Mouse (Mus musculus) forebrain, postnatal 0 days (tissue): Measurements from ENCODE around the gene Slc4a5. TPM values are rescaled to one million over a fixed set of nuclear protein-coding genes. Genes with fewer than 3 reads are reported as not detected.

Source experiments
- ATAC-seq: fragments of 200-750 bp; cut with Nextera tagmentation; 2 replicates; pipeline ENCODE4 v1.8.0; 2017; ENCODE audit warnings: mild to moderate bottlenecking, moderate library complexity
- DNase-seq: peaks from one replicate; pipeline ENCODE4 v3.0.0-alpha.2; 2015
- H3K27ac ChIP-seq: fragments of 300-500 bp; sonication (generic); 2 replicates; pipeline ENCODE4 v1.5.1; 2014; ENCODE audit warnings: low read depth, mild to moderate bottlenecking, antibody characterized with exemption, low read length, moderate library complexity, mixed read lengths
- H3K27me3 ChIP-seq: fragments of 300-500 bp; sonication (generic); 2 replicates; pipeline ENCODE4 v1.6.1; 2014; ENCODE audit warnings: mild to moderate bottlenecking, low read length, mixed read lengths; ENCODE audit not compliant: insufficient read depth
- H3K36me3 ChIP-seq: fragments of 300-500 bp; sonication (generic); 2 replicates; pipeline ENCODE4 v1.6.1; 2014; ENCODE audit warnings: mild to moderate bottlenecking, moderate library complexity; ENCODE audit not compliant: insufficient read depth
- H3K4me1 ChIP-seq: fragments of 300-500 bp; sonication (generic); 2 replicates; pipeline ENCODE4 v1.6.1; 2014; ENCODE audit warnings: antibody characterized with exemption; ENCODE audit not compliant: insufficient read depth
- H3K4me2 ChIP-seq: fragments of 300-500 bp; sonication (generic); 2 replicates; pipeline ENCODE4 v1.6.1; 2014; ENCODE audit warnings: low read depth, mild to moderate bottlenecking, moderate library complexity
- H3K4me3 ChIP-seq: fragments of 300-500 bp; sonication (generic); 2 replicates; pipeline ENCODE4 v1.5.1; 2014; ENCODE audit warnings: low read depth, low read length, mixed read lengths
- H3K9ac ChIP-seq: fragments of 300-500 bp; sonication (generic); 2 replicates; pipeline ENCODE4 v1.6.1; 2014; ENCODE audit warnings: mild to moderate bottlenecking
- H3K9me3 ChIP-seq: fragments of 300-500 bp; sonication (generic); 2 replicates; pipeline ENCODE4 v1.6.1; 2016; ENCODE audit warnings: low read length
- CTCF ChIP-seq: sonication (generic); IDR thresholded peaks from 2 replicates; pipeline ENCODE4 v1.5.1; 2016; ENCODE audit warnings: antibody characterized with exemption, control low read depth, low read depth
- WGBS: fragments of 180-500 bp; shearing (Covaris S2); extraction: QIAGEN DNeasy Blood & Tissue Kit; methylation state at CpG from one replicate; pipeline ENCODE4 v1.1.7; 2014; 5-methylcytosine and 5-hydroxymethylcytosine counted together
- polyA plus RNA-seq: library from polyadenylated mRNA; unstranded; fragments of >200 nt; fragmentation: Nextera tagmentation; extraction: Ambion mirVana; gene quantifications from 2 replicates; pipeline ENCODE4 v1.2.1, GENCODE M21; 2015
- total RNA-seq: library from RNA; depleted of rRNA; stranded (reverse); fragments of >200 nt; gene quantifications from 2 replicates; pipeline ENCODE4 v1.2.3, GENCODE M21; 2014

Gene Slc4a5
- total and polyA plus RNA-seq, 2 experiments from 2014 or later: 1.3 TPM

DNA sequence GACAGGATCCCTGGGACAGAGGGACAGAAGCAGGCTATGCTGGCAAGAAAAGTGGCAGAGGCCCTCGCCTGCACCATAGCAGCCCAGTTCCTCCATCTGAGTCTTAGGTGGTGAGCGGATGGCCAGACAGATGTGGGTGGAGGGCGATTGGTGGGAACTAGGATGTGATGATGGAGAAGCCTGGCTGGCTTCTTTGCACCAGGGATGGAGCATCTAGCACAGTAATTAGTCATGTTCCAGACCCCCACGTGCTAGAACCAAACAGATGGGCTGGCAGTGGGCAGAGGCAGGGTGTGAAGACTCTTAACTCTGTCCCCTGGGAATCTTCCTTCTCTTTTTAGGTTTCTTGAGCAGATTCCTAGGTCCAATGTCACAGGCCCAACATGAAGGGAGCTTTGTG is 16.3 kb upstream of the Slc4a5 start:
- H3K36me3 ChIP-seq: peaks cover 29% of the 10 kb centered on the region
- no peaks in the 10 kb centered on the region for H3K4me1 ChIP-seq
- no peak overlapping the region for H3K27ac ChIP-seq
- no peak overlapping the region for H3K9ac ChIP-seq
- no peak for ATAC-seq
- no peak for TF ChIP-seq CTCF
- no peak overlapping the region for H3K4me3 ChIP-seq
- 86% methylated on average over 4 of the region's 4 CpGs for WGBS
- no peaks in the 10 kb centered on the region for H3K27me3 ChIP-seq
- no peak overlapping the region for H3K4me2 ChIP-seq
- no peak for DNase-seq
- H3K9me3 ChIP-seq: no peaks in the 10 kb centered on the region

DNA sequence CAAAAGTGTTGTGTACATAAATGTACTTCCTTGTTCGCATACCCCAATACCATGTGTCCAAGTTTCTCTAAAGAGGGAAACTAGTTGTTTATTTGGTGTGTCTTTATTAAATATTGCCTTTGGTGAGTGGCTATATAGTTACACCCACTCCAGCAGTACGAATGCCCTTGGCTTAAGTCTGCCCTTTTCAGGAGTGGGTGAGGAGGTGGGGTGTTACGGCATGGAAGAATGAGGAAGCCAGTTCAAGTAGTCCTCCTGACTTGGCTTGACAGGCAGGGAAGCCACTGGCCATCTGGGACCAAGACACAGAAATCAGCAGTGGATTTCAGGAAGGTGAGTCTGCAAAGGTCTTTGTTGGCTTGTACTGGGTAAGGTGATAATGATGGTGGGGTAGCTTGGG is 13.8 kb upstream of the Slc4a5 start:
- ATAC-seq: no peak
- Histone ChIP-seq H3K4me3 (no peak overlapping the region), H3K4me1 (no peaks in the 10 kb centered on the region)

DNA sequence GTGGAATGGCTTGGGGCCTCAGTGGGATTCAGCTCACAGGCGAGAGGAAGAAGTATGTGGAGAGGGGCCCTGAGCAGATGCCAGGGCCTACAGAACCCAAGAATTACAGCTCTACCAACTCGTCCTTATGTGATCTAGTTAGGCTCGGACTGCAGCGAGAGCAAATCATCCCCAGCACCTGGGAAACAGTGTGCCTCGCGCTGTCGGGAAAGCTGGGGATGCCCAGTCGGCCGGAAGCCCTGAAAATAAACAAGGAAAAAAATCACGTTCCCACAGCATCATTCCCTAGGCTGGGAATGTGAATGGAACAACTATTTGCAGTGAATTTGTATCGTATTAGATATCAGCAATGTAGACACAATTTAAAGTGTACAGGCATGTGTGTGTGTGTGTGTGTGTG is 13.3 kb upstream of the Slc4a5 start:
- 76% methylated on average over 11 of the region's 11 CpGs for WGBS
- H3K4me2 ChIP-seq: no peak overlapping the region

More for the DNA sequence above, 13.8 kb upstream of the Slc4a5 start:
- H3K36me3 ChIP-seq: peaks cover 6% of the 10 kb centered on the region; the same call in 1 of the 2 replicates
- no peaks in the 10 kb centered on the region for H3K9me3 ChIP-seq
- no peak for DNase-seq
- WGBS: 90% methylated on average over 3 of the region's 3 CpGs
- H3K27ac ChIP-seq: no peak overlapping the region
- no peaks in the 10 kb centered on the region for H3K27me3 ChIP-seq
- no peak for TF ChIP-seq CTCF
- H3K4me2 ChIP-seq: no peak overlapping the region
- no peak overlapping the region for H3K9ac ChIP-seq

DNA sequence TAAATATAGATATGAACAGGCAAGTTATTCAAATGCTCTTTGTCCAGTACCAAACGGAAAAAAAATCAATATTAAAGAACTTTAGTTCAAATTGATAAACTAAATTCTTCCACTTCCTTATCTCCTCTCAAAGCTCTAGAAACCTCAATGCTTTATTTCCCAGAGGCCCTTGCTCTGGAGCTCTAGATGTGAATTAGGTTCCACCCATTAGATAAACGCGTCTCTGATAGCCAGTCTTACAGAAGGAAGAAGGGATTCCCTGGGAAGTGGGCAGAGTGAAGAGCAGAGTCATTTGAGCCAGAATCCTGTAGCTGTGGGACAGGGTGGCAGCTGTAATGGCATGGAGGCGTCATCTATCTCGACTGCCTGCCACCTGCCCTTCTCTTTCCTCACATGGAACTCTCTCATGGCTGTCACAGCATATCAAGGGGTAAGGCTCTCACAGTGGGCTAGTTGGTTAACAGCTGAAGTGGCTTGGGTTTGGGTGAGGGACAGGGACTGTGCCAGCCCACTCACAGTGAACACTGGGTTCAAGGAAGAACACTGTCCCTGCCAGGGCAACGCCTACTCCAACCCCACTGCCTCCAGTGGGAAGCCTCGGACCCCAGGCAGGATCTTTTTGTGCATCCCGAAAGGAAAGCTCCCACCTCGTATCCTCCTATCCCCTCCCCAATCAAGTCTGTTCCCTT is 12.1 kb upstream of the Slc4a5 start:
- no peak for ATAC-seq
- no peaks in the 10 kb centered on the region for H3K27me3 ChIP-seq
- 71% methylated on average over 9 of the region's 9 CpGs for WGBS
- H3K36me3 ChIP-seq: no peaks in the 10 kb centered on the region
- no peak for DNase-seq
- H3K9ac ChIP-seq: no peak overlapping the region
- no peak overlapping the region for H3K4me2 ChIP-seq
- no peaks in the 10 kb centered on the region for H3K9me3 ChIP-seq
- no peak for TF ChIP-seq CTCF
- H3K27ac ChIP-seq: no peak overlapping the region
- no peak overlapping the region for H3K4me3 ChIP-seq
- H3K4me1 ChIP-seq: no peaks in the 10 kb centered on the region

More for the DNA sequence above, 13.3 kb upstream of the Slc4a5 start:
- Histone ChIP-seq H3K4me3 (no peak overlapping the region), H3K27me3 (no peaks in the 10 kb centered on the region), H3K36me3 (peaks cover 2% of the 10 kb centered on the region; the same call in 1 of the 2 replicates), H3K27ac (no peak overlapping the region), H3K9ac (no peak overlapping the region), H3K4me1 (no peaks in the 10 kb centered on the region), H3K9me3 (no peaks in the 10 kb centered on the region)
- TF ChIP-seq CTCF: no peak
- DNase-seq (no peak), ATAC-seq (no peak)

DNA sequence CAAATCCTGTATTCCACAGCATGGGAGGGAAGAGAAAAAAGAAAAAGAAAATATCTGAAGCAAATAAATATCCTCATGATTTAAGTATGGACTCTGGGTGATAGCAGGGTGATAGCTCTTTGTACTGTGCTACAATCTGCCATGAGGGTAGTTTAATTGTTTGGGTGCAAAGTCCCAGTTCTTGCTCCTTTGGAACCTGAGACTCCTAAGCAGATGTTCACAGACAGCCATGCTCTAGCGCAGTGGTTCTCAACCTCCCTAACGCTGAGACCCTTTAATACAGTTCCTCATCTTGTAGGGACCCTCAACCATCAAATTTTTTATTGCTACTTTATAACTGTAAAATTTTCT is 11.6 kb upstream of the Slc4a5 start:
- Histone ChIP-seq H3K27ac (no peak overlapping the region), H3K27me3 (no peaks in the 10 kb centered on the region), H3K9ac (no peak overlapping the region), H3K9me3 (no peaks in the 10 kb centered on the region), H3K4me2 (no peak overlapping the region), H3K4me3 (no peak overlapping the region), H3K36me3 (no peaks in the 10 kb centered on the region), H3K4me1 (no peaks in the 10 kb centered on the region)
- 91% methylated on average over 2 of the region's 2 CpGs for WGBS
- DNase-seq: no peak
- ATAC-seq: no peak
- no peak for TF ChIP-seq CTCF

DNA sequence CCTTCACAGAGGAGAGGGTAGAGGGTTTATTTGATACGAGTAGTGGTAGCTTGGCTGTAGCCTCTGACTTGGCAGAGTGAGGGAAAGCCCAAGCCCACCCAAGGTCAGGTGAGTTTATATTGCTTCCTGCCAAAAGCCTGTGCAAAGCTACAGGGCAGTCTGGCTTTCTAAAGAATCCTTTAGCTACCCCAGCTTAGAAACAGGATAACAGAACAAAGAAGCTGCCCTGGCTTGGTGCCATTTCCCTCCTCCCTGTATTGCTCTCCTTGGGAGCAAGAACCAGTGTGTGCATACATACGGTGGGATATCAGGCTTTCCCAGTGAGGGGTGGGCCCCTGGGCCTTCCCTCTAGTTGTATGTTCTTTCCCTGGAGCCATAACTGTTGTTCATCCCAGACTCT is 9.1 kb upstream of the Slc4a5 start:
- Histone ChIP-seq H3K36me3 (no peaks in the 10 kb centered on the region), H3K4me2 (no peak overlapping the region), H3K27ac (no peak overlapping the region), H3K9me3 (no peaks in the 10 kb centered on the region), H3K9ac (no peak overlapping the region), H3K4me1 (no peaks in the 10 kb centered on the region), H3K4me3 (no peak overlapping the region), H3K27me3 (no peaks in the 10 kb centered on the region)
- WGBS: 22% methylated on average over 2 of the region's 2 CpGs
- no peak for TF ChIP-seq CTCF
- DNase-seq (no peak), ATAC-seq (no peak)

DNA sequence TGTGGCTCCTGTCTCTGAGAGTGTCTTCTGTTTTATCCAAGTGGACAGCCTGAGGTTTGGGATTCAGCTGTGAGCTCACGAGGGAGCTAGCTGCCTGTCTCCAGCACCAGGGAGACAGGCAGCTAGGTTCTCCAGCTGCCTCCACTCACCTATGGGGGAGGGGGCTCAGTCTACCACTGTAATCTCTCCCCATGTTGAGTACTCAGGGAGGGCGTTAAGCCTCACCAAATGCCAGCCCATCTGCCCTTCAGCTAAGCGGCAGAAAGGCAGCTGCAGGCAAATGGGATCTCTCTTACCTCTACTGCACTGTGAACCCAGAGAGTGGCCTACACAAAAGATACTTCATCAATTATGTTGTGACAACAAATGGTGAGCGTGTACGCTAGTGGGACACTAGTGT is 8.1 kb upstream of the Slc4a5 start:
- H3K9me3 ChIP-seq: no peaks in the 10 kb centered on the region
- no peak for TF ChIP-seq CTCF
- no peak overlapping the region for H3K27ac ChIP-seq
- 27% methylated on average over 5 of the region's 5 CpGs for WGBS
- H3K36me3 ChIP-seq: no peaks in the 10 kb centered on the region
- no peak for DNase-seq
- no peak overlapping the region for H3K4me2 ChIP-seq
- no peak overlapping the region for H3K4me3 ChIP-seq
- no peak overlapping the region for H3K9ac ChIP-seq
- no peak for ATAC-seq
- H3K4me1 ChIP-seq: no peaks in the 10 kb centered on the region
- H3K27me3 ChIP-seq: no peaks in the 10 kb centered on the region
